In genomic region chr12:30434892-30435291, GRCm38 (mm10) we compare ENCODE assay signal across 23 mouse cellular contexts.
A peak's percentile ranks its signal among the peaks of the same experiment; 100 is the strongest.
DNase-seq lines count a peak whose midpoint lies in the region; TF ChIP-seq lines count a peak whose summit lies in the region.
"Had no signal": no experiment of that assay in that cellular context is flagged by ENCODE, and none has a peak within 500 bp of the region (broad histone marks: within the 10 kb centered on the region; RNA-seq: fewer than 3 reads in every experiment).

No protein-coding gene starts in this region.

- no peak overlapping the region for H3K4me3 ChIP-seq in olfactory bulb, adult 2 months (ENCODE audit: insufficient read depth, low read depth, low read length)
- H3K4me3 ChIP-seq in kidney, adult 2 months (ENCODE audit: insufficient read depth, low read depth, low read length), result no peak overlapping the region
- H3K4me3 ChIP-seq: embryonic facial prominence, embryonic 13.5 days; forebrain, embryonic 15.5 days; heart, embryonic 13.5 days; limb, embryonic 10.5 days; midbrain, embryonic 13.5 days; myocyte; neural tube, embryonic 15.5 days had no signal

- no peak for TF ChIP-seq CTCF in olfactory bulb, adult 2 months (IDR thresholded peaks at IDR 0.05; ENCODE audit: insufficient read depth, low read depth, low read length)
- TF ChIP-seq CTCF in kidney, adult 2 months (conservative IDR thresholded peaks at IDR 0.05; ENCODE audit: insufficient read depth, insufficient read length, low read depth, low read length), result no peak

- no peaks in the 10 kb centered on the region for H3K27me3 ChIP-seq in kidney, adult 2 months (replicated peaks; ENCODE audit: control insufficient read depth, insufficient read depth, low read length)
- H3K27me3 ChIP-seq: embryonic facial prominence, embryonic 13.5 days; forebrain, embryonic 15.5 days; heart, embryonic 13.5 days; midbrain, embryonic 13.5 days; neural tube, embryonic 15.5 days had no signal

- WGBS in olfactory bulb, adult 2 months, result 36% methylated on average over 8 of the region's 8 CpGs
- WGBS in kidney, adult 2 months, result 70% methylated on average over 8 of the region's 8 CpGs

- intact Hi-C loops in left cerebral cortex, postnatal 10 days (cut with DNase I), result no loop called here

- H3K4me1 ChIP-seq in olfactory bulb, adult 2 months (ENCODE audit: control insufficient read depth, insufficient read depth, low read length), result peaks cover 5% of the 10 kb centered on the region
- H3K4me1 ChIP-seq in kidney, adult 2 months (ENCODE audit: control insufficient read depth, insufficient read depth, low read length), result no peaks in the 10 kb centered on the region
- H3K4me1 ChIP-seq: embryonic facial prominence, embryonic 13.5 days; forebrain, embryonic 15.5 days; heart, embryonic 13.5 days; limb, embryonic 10.5 days; midbrain, embryonic 13.5 days; neural tube, embryonic 15.5 days had no signal

- TF ChIP-seq POLR2A in olfactory bulb, adult 2 months (IDR thresholded peaks at IDR 0.05; ENCODE audit: insufficient read depth, low read depth, low read length), result no peak
- TF ChIP-seq POLR2A in kidney, adult 2 months (IDR thresholded peaks at IDR 0.05; ENCODE audit: low read depth, low read length), result no peak

- H3K36me3 ChIP-seq in kidney, adult 2 months (ENCODE audit: control insufficient read depth, insufficient read depth, low read length), result no peaks in the 10 kb centered on the region
- H3K36me3 ChIP-seq: embryonic facial prominence, embryonic 13.5 days; forebrain, embryonic 15.5 days; heart, embryonic 13.5 days; limb, embryonic 10.5 days; midbrain, embryonic 13.5 days; neural tube, embryonic 15.5 days had no signal

- H3K27ac ChIP-seq in olfactory bulb, adult 2 months (ENCODE audit: insufficient read depth, low read depth, low read length), result peak overlapping the region; percentile 84
- no peak overlapping the region for H3K27ac ChIP-seq in kidney, adult 2 months (ENCODE audit: insufficient read depth, low read depth, low read length)
- H3K27ac ChIP-seq: embryonic facial prominence, embryonic 13.5 days; forebrain, embryonic 15.5 days; heart, embryonic 13.5 days; kidney, postnatal 0 days; limb, embryonic 10.5 days; midbrain, embryonic 13.5 days; neural tube, embryonic 15.5 days had no signal

- peak; percentile 40 to 62 for DNase-seq in left cerebral cortex, adult 18-20 months (ENCODE audit: low spot score in 2 of 2)
- no peak for DNase-seq in left cerebral cortex, postnatal 10 days (ENCODE audit: extremely low spot score in 1 of 2, low spot score in 2 of 2)
- peak; percentile 69 to 74 for DNase-seq in frontal cortex, adult 2 months (ENCODE audit: extremely low spot score in 1 of 2, low spot score in 1 of 2)
- DNase-seq in layer of hippocampus, adult 9-11 months, result peak; percentile 16
- no peak for DNase-seq in kidney, adult 2 months
- DNase-seq in kidney, postnatal 14 days, result no peak
- DNase-seq: adrenal gland, postnatal 10 days; cerebellum, postnatal 10 days; heart, adult 11 months; liver, postnatal 0 days; lung, postnatal 14 days; spleen, adult 18-20 months; thymus, adult 18-20 months; thymus, postnatal 4 days had no signal

Comparison
In these comparisons a context has a peak if more than half of its experiments do, and no peak if none do; other contexts are left out.
1. DNase-seq: peak in left cerebral cortex, adult 18-20 months (2 of 2), frontal cortex, adult 2 months (2 of 2) and layer of hippocampus, adult 9-11 months (single experiment); none in left cerebral cortex, postnatal 10 days (0 of 2), kidney, adult 2 months (single experiment) and kidney, postnatal 14 days (single experiment).